Mouse (Mus musculus) layer of hippocampus, postnatal 14 days (tissue): ENCODE results near the gene Pde2a. TPM values are rescaled to one million over a fixed set of nuclear protein-coding genes. Genes with fewer than 3 reads are reported as not detected.
A peak's percentile ranks its signal among the peaks of the same experiment; 100 is the strongest.

ENCODE experiments used
- DNase-seq, 2 experiments: peaks; one replicate each; pipeline ENCODE4 v3.0.0; 2021 to 2022; ENCODE audit warnings: low spot score in 2 of 2, mixed read lengths in 1 of 2
- total RNA-seq, 2 experiments: library from RNA; stranded (reverse); gene quantifications; 2 replicates each; pipeline ENCODE4 v1.2.3; 2021

Gene Pde2a
- total RNA-seq, 2 experiments from 2014 or later, result 239 to 248 TPM

DNA sequence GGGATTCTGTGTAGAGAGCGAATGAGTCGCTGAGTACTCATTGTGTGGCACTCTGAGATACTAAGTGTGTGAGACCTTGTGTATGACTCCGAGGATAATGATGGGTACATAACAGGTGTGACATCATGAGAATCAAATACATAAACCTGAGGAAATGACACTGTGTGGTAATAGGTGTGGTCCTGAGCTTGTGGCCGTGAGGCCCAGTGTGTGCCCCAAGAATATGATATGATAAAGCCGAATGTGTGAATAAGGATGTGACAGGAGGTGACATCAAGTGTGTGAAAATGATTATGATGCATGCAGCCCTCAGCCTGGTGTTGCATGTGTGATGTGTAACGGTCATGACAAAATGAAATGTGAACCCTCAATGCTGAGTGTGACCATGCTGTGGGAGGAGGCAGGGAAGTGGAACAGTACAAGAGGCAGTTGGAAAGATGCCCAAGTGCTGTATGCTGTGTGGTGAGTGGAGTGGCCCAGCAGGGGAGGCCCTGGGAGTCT, 45.1 kb downstream of the Pde2a start:
- DNase-seq, result no peak

DNA sequence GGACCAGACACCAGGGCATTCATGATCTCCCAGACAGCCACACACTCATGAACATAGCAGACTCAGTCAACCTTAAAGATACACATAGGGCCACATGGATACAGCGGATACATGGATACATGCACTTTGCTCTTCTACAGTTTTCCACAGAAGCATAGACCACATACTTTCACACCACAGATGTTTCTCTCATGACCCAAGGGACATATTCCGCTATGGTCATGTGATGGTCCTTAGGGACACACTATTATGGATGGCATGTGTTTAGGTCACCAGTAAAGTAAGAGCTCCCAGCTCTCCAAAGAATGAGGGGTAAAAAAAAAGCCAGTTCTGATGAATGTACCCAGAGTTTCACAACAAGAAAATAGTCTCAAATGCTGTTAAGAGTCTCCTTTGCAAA, 49.9 kb downstream of the Pde2a start:
- DNase-seq, result no peak

DNA sequence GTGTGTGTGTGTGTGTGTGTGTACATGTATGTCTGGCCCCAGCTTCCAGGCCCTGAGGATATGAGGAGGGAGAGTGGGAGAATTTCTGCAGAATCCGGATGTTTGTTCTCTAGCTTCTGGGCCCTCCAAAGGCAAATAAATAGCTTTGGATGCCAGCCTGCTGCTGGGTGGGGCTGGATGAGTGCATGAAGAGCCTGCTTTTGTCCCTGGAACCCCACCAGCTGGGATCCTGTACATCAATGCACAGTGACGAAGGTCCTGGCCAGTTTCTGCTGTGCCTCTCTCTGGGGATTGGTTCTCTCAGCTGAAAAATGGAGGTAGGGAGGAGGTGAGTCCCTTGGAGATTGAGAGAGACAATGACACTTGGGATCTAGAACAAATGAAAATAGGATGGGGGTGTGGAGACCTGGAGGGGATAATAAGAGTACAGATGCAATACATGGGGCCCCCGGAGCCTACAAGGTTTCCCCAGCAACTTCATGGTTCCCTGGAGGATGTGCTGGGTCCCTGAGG, 50.5 kb downstream of the Pde2a start:
- no peak for DNase-seq

DNA sequence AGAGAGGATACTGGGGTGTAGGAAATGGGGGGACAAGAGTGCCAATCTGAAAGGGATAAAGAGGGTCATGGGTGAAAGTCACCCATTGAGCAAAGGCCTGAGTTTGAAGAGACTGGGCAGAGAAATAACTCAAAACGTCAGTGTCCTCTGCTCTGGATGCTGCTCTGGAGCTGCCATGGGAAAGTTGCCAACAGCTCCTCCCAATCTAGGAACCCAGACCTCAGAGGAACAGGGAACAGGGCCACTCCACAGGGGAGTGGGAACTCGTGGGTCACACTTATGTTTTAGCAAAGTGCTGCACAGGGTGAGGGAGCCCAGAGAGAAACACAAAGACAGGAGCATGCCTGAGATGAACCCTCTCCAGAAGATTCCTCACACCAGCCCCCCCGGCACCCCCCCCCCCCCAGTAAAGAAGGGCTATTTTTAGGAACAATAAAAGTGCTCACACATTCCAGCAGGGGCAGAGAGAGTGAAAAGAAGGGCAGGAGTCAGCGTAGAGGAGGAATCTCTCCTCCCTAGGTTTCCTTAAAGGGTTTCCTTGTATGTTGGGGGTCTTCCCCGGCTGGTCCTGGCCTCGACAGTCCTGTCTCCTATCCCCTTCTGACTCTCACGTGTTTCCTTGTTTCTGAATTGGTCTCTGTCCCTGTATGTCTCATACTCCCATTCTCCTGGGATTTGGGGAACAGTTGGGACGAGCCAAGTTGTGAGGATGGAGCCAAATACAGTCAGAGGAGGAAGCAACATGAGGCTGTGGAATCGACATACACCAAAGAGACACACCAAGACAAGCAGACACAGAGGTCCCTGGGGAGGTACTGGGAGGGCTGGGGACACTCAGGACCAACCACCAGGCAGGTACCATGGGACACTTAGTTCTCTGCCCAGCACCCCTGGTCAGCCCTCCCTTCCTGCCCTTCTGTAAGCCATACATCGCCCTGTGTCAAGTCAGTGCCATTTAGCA, 51.4 kb downstream of the Pde2a start:
- DNase-seq, result no peak

DNA sequence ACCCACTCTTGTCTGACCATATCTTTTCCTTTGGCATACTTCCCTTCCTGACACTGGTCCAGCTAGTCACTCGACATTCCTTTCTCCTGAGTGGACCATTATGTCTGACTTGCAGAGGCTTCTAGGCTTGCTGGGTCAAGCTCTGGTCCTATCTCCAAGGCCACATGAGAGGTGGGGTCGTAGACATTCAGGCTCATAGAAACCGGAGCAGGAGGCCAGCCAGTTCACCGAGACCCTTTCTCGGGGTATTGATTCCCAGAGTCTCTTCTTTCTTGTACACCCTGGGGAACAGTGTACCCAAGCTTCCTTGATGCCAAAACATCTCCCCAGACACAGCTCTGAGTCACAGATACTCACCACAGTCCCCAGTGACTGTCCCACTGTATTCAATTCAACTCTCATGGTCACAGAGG, 52.9 kb downstream of the Pde2a start:
- DNase-seq, result no peak

DNA sequence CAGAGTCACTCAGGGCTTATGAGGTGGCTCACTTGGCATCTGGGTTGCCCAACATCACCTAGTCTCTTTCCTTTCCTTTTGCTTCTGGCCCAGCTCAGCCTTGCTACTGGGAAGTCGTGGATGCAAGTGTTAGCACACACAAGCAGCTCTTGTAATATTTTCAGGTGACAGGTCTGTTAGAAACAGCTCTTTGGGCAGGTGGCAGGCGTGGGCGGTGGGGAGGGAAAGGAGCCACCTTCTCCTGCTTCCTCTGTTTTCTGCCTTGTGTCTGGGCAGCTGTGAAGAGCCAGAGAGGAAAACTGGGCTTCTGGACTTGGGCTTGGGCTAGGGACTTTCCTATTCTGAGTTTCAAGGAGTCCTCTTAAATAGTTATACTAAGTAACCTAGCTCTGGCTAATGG, 54.5 kb downstream of the Pde2a start:
- DNase-seq, result no peak

DNA sequence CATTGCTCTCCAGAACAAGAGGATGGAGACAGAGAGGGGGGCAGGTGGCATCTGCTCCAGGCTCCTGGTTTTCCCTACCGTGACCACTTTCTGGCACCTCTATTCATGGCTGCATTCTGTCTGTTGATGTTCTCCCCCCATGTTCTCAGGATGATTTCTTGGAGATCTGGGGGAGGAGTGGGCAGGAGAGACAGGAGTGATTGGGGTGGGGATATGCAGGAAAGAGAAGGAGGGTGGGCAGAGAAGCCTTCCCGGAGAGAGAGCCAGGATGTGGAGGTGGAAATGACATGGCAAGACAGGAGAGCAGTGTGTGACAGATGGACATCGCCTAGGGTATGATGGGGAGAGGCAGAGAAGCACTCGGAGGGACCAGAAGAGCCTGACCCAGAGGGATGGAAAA, 55.0 kb downstream of the Pde2a start:
- no peak for DNase-seq

DNA sequence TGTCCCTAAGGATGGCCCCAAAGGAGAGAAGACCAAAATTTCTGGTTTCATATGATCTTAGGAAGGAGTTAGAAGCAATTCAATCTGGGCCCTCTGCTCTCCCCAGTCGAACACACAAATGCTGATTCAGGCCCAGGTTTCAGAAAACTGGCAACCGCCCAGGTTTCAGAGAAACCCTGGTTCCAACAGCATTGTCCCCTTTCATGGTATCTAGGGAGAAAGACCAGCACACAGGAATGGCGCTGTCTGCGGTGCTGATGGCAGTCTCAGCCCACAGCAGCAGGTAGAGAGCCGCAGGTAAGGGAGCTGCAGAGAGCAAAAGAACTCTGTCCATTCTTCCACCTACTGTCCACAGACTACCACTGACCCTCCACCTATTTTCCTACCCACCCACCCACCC, 55.7 kb downstream of the Pde2a start:
- DNase-seq, result no peak

DNA sequence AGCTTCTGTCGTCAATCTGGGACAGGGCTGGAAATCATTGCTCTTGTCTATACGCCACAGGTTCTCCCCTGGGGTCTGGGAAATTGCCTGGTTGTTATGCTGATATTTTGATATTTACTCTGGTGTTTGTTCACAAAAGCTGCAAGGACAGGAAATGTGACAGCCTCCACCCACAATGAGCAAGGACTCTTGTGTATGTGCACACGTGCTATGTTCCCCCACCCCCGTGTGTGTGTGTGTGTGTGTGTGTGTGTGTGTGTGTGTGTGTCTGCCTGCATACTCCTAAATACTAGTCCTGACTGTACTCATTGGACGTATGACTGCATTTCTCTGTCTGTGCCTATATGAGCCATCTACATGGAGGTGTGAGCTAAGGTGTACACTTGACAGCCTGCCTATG, 56.6 kb downstream of the Pde2a start:
- no peak for DNase-seq

DNA sequence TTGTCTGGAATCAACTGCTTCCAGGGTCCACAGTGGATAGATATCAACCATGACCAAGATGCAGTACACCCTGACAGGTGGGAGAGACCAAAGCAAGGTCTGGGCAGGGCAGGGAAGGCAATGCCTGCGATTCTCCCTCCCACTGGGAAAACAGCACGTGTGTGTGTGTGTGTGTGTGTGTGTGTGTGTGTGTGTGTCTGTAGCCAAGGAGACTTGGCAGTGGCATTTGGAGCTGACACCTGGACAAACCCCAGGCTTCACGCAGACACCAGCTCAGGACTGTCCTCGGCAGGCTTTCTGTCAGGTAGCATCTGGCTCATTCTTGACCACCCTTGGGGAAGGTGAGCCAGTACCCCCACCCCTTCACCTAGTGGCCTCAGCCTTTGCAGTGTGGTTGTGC, 58.4 kb downstream of the Pde2a start:
- no peak for DNase-seq

DNA sequence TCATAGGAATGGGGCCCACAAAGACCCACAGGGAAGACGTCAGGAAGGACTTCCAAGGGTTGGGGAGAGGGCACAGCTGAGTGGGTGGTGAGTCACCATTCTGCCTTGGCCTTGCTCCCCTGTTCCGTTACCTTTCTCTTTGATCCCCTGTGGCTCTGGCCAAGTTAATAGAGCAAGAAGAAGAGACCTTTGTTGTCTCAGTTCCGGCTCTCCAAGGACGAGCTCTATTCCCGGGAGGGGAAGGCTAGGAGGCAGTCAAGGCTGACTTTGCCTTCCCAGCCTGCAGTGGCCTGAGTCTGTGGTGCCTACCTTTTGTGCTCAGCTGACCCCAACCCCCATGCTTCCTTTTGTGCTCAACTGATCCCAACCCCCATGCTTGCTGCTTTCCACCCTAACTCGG, 59.2 kb downstream of the Pde2a start:
- DNase-seq, result no peak

DNA sequence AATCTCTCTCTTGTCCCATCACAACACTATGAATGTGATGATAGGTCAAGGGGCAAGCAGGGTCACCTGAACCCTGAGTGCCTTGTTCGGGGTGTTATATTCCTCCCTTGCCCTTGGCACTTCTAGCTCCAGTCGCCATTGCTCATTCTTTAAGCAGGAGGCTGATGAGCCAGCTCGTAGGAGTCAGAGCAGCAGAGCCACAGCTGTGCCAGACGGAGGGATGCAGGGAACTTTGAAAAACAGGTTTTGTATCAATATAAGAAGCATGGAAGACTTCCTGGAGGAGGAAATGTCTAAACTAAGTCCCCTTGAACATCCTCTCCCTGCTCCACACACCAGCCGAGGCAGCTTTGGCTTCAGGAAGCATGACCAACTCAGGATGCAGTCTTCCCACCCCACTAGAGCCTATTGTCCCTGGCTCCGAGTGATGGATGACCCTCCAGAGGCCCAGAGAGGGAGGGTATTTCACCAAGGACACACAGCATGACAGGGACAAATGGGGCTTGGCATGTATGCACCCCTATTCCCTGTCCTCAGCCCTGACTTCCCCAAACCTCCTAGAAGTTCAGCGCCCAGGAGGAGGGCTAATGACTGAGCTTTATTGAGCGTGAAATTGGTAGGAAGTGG, 60.5 kb downstream of the Pde2a start:
- no peak for DNase-seq

DNA sequence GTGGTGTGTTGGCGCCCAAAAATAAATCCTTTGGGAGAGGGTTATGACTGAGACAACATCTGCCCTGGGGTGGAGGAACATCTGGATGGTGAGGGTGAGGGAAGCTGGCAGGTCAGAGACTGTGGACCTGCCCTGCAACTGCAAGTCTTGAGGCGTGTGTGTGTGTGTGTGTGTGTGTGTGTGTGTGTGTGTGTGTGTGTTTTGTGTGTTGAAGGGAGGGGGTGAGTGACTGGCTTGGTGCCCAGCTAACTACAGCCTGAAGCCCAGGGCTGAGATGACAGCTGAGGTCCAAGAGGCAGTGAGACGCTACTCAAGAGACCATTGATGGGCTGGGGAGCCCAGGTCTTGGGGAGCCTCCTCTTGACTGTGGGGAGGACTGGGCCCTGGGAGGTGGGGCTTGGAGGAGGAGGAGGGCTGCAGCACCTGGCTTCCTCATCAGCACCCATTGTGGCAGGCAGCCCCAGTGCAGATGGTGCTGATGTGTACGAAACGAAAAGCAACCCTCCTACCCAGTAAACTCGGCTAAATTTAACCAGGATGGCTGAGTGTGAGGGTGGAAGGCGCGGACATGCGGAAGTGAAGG, 61.1 kb downstream of the Pde2a start:
- DNase-seq, result peak in 1 of 2 experiments; percentile 47

DNA sequence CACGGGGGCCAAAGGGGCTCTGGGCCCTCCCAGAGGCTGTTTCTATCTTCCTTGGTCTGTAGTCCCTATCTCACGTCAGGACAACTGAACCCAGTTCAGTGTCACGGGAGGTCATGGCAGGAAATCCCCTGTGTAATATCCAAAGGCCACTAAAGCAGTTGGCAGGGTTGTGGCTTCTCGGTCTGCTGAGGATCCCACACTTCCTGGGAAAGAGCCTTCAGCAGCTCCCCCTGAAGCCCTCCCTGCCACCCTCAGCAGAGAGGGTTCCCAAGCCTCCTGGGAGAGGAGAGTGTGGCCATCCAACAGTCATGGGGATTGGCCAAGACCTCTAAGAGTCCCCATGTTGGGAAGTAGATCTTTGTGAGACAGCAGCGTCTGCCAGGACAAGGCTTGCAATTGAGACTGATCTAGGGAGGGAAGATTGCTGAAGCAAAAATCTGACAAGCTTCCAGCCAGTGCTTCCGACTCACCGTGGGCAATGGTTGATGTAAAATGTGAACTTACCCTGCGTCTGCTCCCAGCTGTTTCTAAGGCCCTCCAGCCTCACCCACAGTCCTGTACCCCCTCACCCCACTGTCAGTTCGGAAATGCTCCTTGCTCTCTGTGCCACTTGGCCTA, 62.1 kb downstream of the Pde2a start:
- no peak for DNase-seq

DNA sequence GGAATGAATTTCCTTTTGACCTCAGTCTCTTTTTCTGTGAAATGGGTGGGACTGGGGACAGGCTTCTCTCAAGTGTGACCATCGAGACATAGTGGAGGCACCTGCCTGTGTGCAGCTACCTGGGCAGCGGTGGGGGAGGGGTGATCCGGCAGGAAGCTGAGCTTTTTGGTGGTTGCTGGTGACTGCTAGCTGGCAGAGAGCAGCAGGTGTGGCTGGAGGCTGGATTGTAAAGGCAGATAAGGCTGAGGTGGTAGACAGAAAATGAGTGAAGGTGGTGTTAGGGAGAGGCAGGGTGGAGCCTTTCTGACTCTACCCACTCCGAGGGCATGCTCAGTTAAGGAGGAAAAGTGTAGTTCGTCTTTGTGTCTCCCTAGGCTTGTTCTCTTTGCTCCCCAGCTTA, 65.6 kb downstream of the Pde2a start:
- DNase-seq, result no peak

DNA sequence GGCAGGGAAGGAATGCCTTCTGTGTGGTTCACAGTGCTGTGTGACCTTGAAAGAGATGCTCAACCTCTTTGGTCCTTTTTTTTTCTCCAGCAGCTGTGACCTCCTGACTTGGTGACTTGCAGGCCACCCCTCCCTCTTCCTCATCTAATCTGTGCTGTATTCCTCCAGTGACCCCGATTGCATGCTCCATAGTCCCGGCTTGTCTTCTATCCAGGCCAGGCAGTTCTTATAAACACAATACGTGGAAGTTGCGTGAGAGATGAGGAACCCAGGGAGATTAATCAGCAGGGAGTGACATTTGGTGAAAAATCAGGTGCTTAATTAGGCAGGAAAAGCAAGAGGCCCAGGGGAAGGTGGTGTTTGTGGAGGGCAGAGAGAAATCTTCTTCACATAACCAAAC, 69.5 kb downstream of the Pde2a start:
- no peak for DNase-seq

DNA sequence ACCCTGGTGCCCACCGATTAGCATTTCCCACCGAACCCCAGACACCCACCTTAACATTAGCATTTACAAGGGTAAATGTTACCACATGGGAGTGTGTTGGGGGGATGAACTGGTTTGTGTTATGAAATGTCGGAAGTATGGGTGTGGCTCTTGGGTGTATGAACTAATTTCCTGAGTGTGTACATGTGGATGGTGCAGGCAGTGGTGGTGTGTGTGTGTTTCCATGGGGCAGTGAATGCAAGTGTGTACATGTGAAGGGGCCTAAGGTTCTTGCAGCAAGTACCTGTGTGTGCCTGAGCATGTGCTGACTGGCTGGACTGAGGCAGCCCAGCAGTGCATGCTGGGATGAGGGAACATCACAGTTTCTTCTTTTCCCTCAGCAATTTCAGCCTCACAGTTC, 76.9 kb downstream of the Pde2a start:
- DNase-seq, result no peak

DNA sequence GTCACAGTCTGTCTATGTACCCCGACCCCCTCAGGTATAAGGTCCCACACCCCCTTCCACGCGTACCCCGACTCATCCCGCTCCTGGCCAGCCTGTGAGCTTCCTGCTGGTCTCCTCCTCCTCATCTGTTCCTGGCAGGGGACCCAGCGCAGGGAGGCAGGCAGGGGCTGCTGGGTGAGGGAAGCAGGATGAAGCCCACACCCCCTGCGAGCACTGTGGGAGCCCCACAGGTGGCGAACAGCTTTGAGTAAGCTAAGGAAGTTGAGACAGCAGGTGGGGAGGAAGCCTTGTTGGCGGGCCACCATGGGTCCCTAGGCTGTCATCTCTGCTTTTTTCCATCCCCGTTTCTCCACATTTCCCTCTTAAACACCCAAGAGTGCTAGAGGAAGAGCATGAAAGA, 77.8 kb downstream of the Pde2a start:
- DNase-seq, result peak; percentile 46 to 50

DNA sequence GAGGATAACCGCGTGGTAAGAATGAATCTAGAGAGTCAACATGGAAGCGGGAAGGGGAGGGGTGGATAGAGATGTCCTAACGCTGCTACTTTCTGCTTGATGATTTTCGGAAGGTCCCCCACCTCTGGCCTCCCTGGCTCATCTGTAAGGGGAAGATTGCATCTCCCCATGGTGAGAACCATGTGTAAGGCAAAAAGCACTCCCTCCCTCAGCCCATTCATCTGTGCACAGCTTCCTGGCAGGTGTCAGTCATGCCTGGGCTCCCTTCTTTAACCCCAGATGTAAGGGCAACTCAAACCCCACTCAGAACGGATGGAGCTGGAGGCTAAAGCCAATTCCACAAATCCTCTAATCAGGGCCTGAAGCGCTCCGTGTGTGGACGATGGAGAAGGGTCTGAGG, 78.2 kb downstream of the Pde2a start:
- DNase-seq, result no peak

DNA sequence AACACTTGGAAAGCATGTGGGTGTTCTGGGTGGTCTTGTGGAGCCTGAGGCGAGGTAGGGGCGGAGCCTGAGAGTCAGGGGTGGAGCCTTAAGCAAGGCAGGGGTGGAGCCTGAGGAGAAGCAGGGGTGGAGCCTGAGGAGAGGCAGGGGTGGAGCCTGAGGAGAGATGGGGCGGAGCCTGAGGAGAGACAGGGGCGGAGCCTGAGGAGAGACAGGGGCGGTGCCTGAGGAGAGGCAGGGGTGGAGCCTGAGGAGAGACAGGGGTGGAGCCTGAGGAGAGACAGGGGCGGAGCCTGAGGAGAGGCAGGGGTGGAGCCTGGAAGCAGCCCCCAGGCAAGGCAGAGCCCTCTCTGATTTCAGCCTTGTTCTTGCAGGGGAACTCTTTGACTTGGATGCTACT, 79.7 kb downstream of the Pde2a start:
- DNase-seq, result no peak

DNA sequence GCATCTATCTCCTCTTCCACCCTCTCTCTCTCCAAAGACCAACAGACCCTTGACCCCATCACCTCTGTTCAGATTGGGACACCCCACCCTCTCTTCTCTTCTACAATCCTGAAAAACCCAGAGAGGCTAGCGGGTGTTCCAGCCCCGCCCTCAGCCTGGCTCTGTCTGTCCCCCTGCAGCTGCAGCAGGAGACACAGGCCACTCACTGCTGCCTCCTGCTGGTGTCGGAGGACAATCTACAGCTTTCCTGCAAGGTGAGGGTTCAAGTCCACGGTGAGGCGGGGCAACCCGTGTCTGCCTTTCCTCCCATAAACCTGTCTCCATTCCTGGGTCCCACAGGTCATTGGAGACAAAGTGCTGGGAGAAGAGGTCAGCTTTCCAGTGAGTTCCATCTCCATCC, 80.2 kb downstream of the Pde2a start:
- no peak for DNase-seq
